Mouse (Mus musculus): ENCODE results near the gene Fam78a. TPM values are rescaled to one million over a fixed set of nuclear protein-coding genes. Genes with fewer than 3 reads are reported as not detected.

Gene Fam78a
- polyA plus RNA-seq, 1 experiment, result not detected

DNA sequence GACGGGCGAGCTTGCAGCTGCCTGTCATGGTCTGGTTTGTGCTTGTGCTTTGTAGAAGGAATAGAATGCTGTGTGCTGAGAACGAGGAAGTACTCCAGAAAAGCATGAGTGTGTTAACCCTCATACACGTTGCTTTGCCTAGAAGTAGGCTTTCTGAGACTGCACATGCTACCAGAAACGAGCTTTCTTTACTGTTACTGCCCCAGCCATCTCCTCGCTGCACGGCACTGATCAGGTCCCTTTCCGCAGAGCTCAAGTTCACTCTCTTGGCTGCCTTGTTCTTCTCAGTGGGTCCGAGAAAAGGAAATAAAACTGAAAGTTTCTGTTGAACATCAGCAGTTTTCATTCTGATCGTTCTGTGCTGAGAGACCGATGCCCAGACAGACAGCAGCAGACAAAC is 75.9 kb downstream of the Fam78a start:
- no peak overlapping the region for H3K4me3 ChIP-seq (ENCODE audit: insufficient read depth, poor library complexity, severe bottlenecking)
- peaks cover 87% of the 10 kb centered on the region for H3K36me3 ChIP-seq (ENCODE audit: control insufficient read depth, insufficient read depth)
- H3ac ChIP-seq (ENCODE audit: control insufficient read depth, insufficient read length, low read depth), result no peak overlapping the region
- H3K79me2 ChIP-seq (ENCODE audit: control insufficient read depth, insufficient read depth), result no peaks in the 10 kb centered on the region
- H3K27me3 ChIP-seq (ENCODE audit: control insufficient read depth, insufficient read depth, insufficient read length), result no peaks in the 10 kb centered on the region
- H3K79me3 ChIP-seq (ENCODE audit: low read depth), result no peaks in the 10 kb centered on the region
- TF ChIP-seq MYOG (IDR thresholded peaks at IDR 0.05; ENCODE audit: control insufficient read depth, extremely low read depth, insufficient read length), result no peak
- TF ChIP-seq USF1 (IDR thresholded peaks at IDR 0.05; ENCODE audit: low read depth), result no peak
- no peak for TF ChIP-seq FOSL1 (IDR thresholded peaks at IDR 0.05; ENCODE audit: insufficient read depth, low read length, poor library complexity, severe bottlenecking)
- TF ChIP-seq MYOD1 (IDR thresholded peaks at IDR 0.05; ENCODE audit: control insufficient read depth, insufficient read length, low read depth), result no peak
- TF ChIP-seq CEBPB (IDR thresholded peaks at IDR 0.05; ENCODE audit: low read depth), result no peak

DNA sequence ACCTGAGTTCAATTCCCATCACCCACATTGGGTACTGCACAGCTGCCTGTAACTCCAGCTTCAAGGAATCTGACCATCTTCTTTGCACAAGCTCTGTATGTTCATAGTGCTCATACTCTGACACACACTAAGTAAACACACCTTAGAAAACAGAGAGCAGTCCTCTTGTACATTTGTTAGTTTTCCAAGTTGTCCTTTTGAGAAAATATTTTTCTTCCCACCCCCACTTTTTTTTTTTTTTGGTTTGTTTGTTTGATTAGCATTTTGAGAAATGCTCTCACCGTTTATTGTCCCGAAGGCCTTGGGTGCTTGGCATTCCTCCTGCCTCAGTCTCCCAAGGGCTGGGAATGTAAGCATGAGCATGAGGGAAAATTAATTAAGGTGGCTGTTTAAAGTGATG is 76.3 kb downstream of the Fam78a start:
- Histone ChIP-seq H3K79me3 (ENCODE audit: low read depth) (no peaks in the 10 kb centered on the region), H3K4me3 (ENCODE audit: insufficient read depth, poor library complexity, severe bottlenecking) (no peak overlapping the region), H3ac (ENCODE audit: control insufficient read depth, insufficient read length, low read depth) (no peak overlapping the region), H3K79me2 (ENCODE audit: control insufficient read depth, insufficient read depth) (no peaks in the 10 kb centered on the region), H3K27me3 (ENCODE audit: control insufficient read depth, insufficient read depth, insufficient read length) (no peaks in the 10 kb centered on the region), H3K36me3 (ENCODE audit: control insufficient read depth, insufficient read depth) (peaks cover 87% of the 10 kb centered on the region)
- no peak for TF ChIP-seq MYOG (IDR thresholded peaks at IDR 0.05; ENCODE audit: control insufficient read depth, extremely low read depth, insufficient read length)
- TF ChIP-seq CEBPB (IDR thresholded peaks at IDR 0.05; ENCODE audit: low read depth), result no peak
- TF ChIP-seq FOSL1 (IDR thresholded peaks at IDR 0.05; ENCODE audit: insufficient read depth, low read length, poor library complexity, severe bottlenecking), result no peak
- no peak for TF ChIP-seq MAX (IDR thresholded peaks at IDR 0.05)
- TF ChIP-seq CTCF (IDR thresholded peaks at IDR 0.05; ENCODE audit: control insufficient read depth, insufficient read depth, insufficient read length), result no peak
- TF ChIP-seq USF1 (IDR thresholded peaks at IDR 0.05; ENCODE audit: low read depth), result no peak

Small RNA genes within 50 kb of the gene (microRNA-seq; reads per million reads assigned to microRNA genes)
- 0.52 reads per million, percentile 9 among the genes with 10 or more reads in this experiment for gene Mir7674 (ENCODE audit: borderline microRNAs expressed)

Other genes starting within 250 kb of the Fam78a start
- 1.1 TPM for gene Fibcd1, start 238.9 kb downstream of the Fam78a start, polyA plus RNA-seq (2012; fragmentation: generic; extraction: Trizol)
- gene Lamc3, start 197.6 kb downstream of the Fam78a start, polyA plus RNA-seq (2012; fragmentation: generic; extraction: Trizol), result 0.02 TPM
- 55.4 TPM for gene Aif1l, start 134.7 kb downstream of the Fam78a start, polyA plus RNA-seq (2012; fragmentation: generic; extraction: Trizol)
- 42.2 TPM for gene Nup214, start 110.4 kb downstream of the Fam78a start, polyA plus RNA-seq (2012; fragmentation: generic; extraction: Trizol)
- 0.47 TPM for gene Plpp7, start 10.7 kb upstream of the Fam78a start, polyA plus RNA-seq (2012; fragmentation: generic; extraction: Trizol)
- gene Prrc2b, start 66.2 kb upstream of the Fam78a start, polyA plus RNA-seq (2012; fragmentation: generic; extraction: Trizol), result 45.0 TPM
- gene Pomt1, start 151.7 kb upstream of the Fam78a start, polyA plus RNA-seq (2012; fragmentation: generic; extraction: Trizol), result 12.9 TPM
- gene Uck1, start 175.3 kb upstream of the Fam78a start, polyA plus RNA-seq (2012; fragmentation: generic; extraction: Trizol), result 47.7 TPM
- gene Golga2, start 202.5 kb upstream of the Fam78a start, polyA plus RNA-seq (2012; fragmentation: generic; extraction: Trizol), result 36.3 TPM
- gene Swi5, start 203.2 kb upstream of the Fam78a start, polyA plus RNA-seq (2012; fragmentation: generic; extraction: Trizol), result 387 TPM

All from C2C12 (cell line).